Mouse (Mus musculus): ENCODE data around the gene Gm45062.

GRCm38 (mm10) chr6:8511447-8511846, 252.2 kb downstream of the Gm45062 start:
- TF ChIP-seq POLR2A (IDR thresholded peaks at IDR 0.05; ENCODE audit: control insufficient read depth in 1 of 2, insufficient read depth in 1 of 2, low read depth in 1 of 2, low read length in 2 of 2, poor library complexity in 1 of 2) (no peak), TAL1 (IDR thresholded peaks at IDR 0.05; ENCODE audit: low read length) (no peak), MYC (IDR thresholded peaks at IDR 0.05; ENCODE audit: low read depth, low read length) (no peak)
